Mouse (Mus musculus) hindbrain, embryonic 13.5 days (tissue): ENCODE results near the gene Srgap3. TPM values are rescaled to one million over a fixed set of nuclear protein-coding genes. Genes with fewer than 3 reads are reported as not detected.
"Not testable (repeated sequence)": the region's sequence is repeated elsewhere in the genome, so short reads cannot be mapped to it uniquely, and the experiment has no call there.

Experiments used
- ATAC-seq: fragments of 200-750 bp; cut with Nextera tagmentation; 2 replicates; pipeline ENCODE4 v1.8.0; 2017; ENCODE audit warnings: moderate TSS enrichment; ENCODE audit not compliant: low FRiP score
- H3K27ac ChIP-seq: fragments of 300-500 bp; sonication (generic); 2 replicates; pipeline ENCODE4 v1.5.1; 2015; ENCODE audit warnings: inconsistent platforms, mild to moderate bottlenecking, moderate library complexity
- H3K27me3 ChIP-seq: fragments of 300-500 bp; sonication (generic); 2 replicates; pipeline ENCODE4 v1.6.1; 2015; ENCODE audit warnings: mild to moderate bottlenecking, inconsistent platforms
- H3K36me3 ChIP-seq: fragments of 300-500 bp; sonication (generic); 2 replicates; pipeline ENCODE4 v1.6.1; 2015; ENCODE audit warnings: mild to moderate bottlenecking, inconsistent platforms
- H3K4me1 ChIP-seq: fragments of 300-500 bp; sonication (generic); replicated peaks from 2 replicates; pipeline ENCODE4 v1.6.1; 2015; ENCODE audit warnings: inconsistent platforms
- H3K4me2 ChIP-seq: fragments of 300-500 bp; sonication (generic); 2 replicates; pipeline ENCODE4 v1.6.1; 2015; ENCODE audit warnings: inconsistent platforms, mild to moderate bottlenecking, moderate library complexity
- H3K4me3 ChIP-seq: fragments of 300-500 bp; sonication (generic); 2 replicates; pipeline ENCODE4 v1.5.1; 2015; ENCODE audit warnings: mild to moderate bottlenecking, inconsistent platforms
- H3K9ac ChIP-seq: fragments of 300-500 bp; sonication (generic); 2 replicates; pipeline ENCODE4 v1.6.1; 2015; ENCODE audit warnings: mild to moderate bottlenecking, inconsistent platforms
- H3K9me3 ChIP-seq: fragments of 300-500 bp; sonication (generic); 2 replicates; pipeline ENCODE4 v1.6.1; 2016; ENCODE audit warnings: inconsistent platforms
- WGBS: fragments of 180-500 bp; shearing (Covaris S2); methylation state at CpG from one replicate; pipeline ENCODE4 v1.1.7; 2015; 5-methylcytosine and 5-hydroxymethylcytosine counted together
- polyA plus RNA-seq: library from polyadenylated mRNA; unstranded; fragments of >200 nt; fragmentation: Nextera tagmentation; extraction: Ambion mirVana; gene quantifications from 2 replicates; pipeline ENCODE4 v1.2.1, GENCODE M21; 2015

The Srgap3 gene
- polyA plus RNA-seq, 1 experiment from 2014 or later, result 37.5 TPM

GRCm38 (mm10) chr6:112717168-112717567 lies 229.9 kb downstream of the Srgap3 start:
- H3K4me2 ChIP-seq, result no peak overlapping the region
- no peak overlapping the region for H3K27ac ChIP-seq
- H3K36me3 ChIP-seq, result peaks cover 24% of the 10 kb centered on the region
- no peaks in the 10 kb centered on the region for H3K27me3 ChIP-seq
- H3K4me1 ChIP-seq, result peaks cover 9% of the 10 kb centered on the region
- WGBS, result 63% methylated on average over 5 of the region's 5 CpGs
- no peak overlapping the region for H3K9ac ChIP-seq
- no peaks in the 10 kb centered on the region for H3K9me3 ChIP-seq
- ATAC-seq, result no peak
- no peak overlapping the region for H3K4me3 ChIP-seq

DNA sequence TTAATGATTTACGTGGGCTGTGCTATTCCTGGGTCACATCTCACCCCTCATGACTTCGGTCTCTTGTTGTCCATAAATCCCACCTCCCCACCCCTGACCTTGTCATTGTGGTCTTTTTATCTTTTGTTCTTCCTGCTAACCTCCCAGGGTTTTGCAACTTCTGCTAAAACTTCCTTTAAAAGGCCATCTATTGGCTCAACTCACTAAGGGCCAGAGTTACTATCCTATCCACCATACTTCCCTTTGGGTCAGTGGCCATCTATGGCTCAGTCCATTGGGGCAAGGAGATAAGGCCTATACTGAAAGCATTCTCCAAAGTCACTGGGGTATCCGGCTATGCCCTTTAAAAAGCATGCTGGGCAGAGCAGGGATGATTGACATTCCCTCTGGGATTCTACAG lies 233.1 kb downstream of the Srgap3 start:
- ATAC-seq, result no peak
- H3K27me3 ChIP-seq, result no peaks in the 10 kb centered on the region
- H3K27ac ChIP-seq, result no peak overlapping the region
- no peak overlapping the region for H3K4me2 ChIP-seq
- no peaks in the 10 kb centered on the region for H3K4me1 ChIP-seq
- H3K9me3 ChIP-seq, result no peaks in the 10 kb centered on the region
- WGBS, result 77% methylated on average over 3 of the region's 3 CpGs
- H3K9ac ChIP-seq, result no peak overlapping the region
- no peak overlapping the region for H3K4me3 ChIP-seq
- H3K36me3 ChIP-seq, result peaks cover 4% of the 10 kb centered on the region; the same call in 1 of the 2 replicates

GRCm38 (mm10) chr6:112702296-112702695 lies 244.8 kb downstream of the Srgap3 start:
- not testable (repeated sequence) for H3K9me3 ChIP-seq, H3K27ac ChIP-seq, H3K27me3 ChIP-seq, H3K4me2 ChIP-seq, H3K4me1 ChIP-seq, H3K9ac ChIP-seq, ATAC-seq, H3K36me3 ChIP-seq, H3K4me3 ChIP-seq
- WGBS, result 91% methylated on average over 4 of the region's 4 CpGs

DNA sequence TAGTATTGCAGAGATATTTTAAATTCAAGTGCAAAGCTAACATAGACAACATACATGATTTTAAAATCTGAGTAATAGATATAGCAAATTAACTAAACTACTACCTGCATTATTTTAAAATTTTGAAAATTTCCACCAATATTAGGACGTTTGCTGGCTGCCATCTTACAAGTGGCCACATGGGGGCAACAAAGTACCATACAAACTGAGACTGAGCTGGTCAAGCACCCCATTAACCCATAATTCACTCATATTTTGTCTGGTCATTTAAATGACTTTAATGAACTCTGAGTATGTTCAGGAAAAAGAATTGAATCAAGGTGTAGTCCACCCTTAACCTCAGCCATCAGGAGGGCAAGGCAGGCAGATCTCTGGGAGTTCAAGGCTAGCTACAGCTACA lies 246.7 kb downstream of the Srgap3 start:
- WGBS, result 0% methylated on average over 1 of the region's 1 CpGs
- no peak overlapping the region for H3K9ac ChIP-seq
- no peaks in the 10 kb centered on the region for H3K27me3 ChIP-seq
- no peak overlapping the region for H3K4me3 ChIP-seq
- H3K4me1 ChIP-seq, result peaks cover 7% of the 10 kb centered on the region
- no peak overlapping the region for H3K27ac ChIP-seq
- no peak overlapping the region for H3K4me2 ChIP-seq
- ATAC-seq, result no peak
- no peaks in the 10 kb centered on the region for H3K9me3 ChIP-seq
- no peaks in the 10 kb centered on the region for H3K36me3 ChIP-seq

- no peak overlapping the region for H3K27ac ChIP-seq
Measured at GRCm38 (mm10) chr6:112699115-112699514, 248.0 kb downstream of the Srgap3 start.

GRCm38 (mm10) chr6:112696056-112696950 lies 250.8 kb downstream of the Srgap3 start, which contains the start of gene Rad18:
Gene Rad18, minus strand, starts transcription at chr6:112696686.
- Histone ChIP-seq H3K9me3 (no peaks in the 10 kb centered on the region), H3K9ac (peak within 1 kb of the TSS; percentile 76), H3K4me1 (peaks cover 7% of the 10 kb centered on the region), H3K27ac (no peak within 1 kb of the TSS), H3K4me3 (peak within 1 kb of the TSS; percentile 67), H3K4me2 (peak within 1 kb of the TSS; percentile 84), H3K36me3 (no peaks in the 10 kb centered on the region), H3K27me3 (no peaks in the 10 kb centered on the region)
- ATAC-seq, result peak; percentile 95
- under 1% methylated on average over 77 of the region's 77 CpGs for WGBS

More at GRCm38 (mm10) chr6:112699115-112699514, 248.0 kb downstream of the Srgap3 start:
- peaks cover 7% of the 10 kb centered on the region for H3K4me1 ChIP-seq
- WGBS, result 74% methylated on average over 1 of the region's 1 CpGs
- no peaks in the 10 kb centered on the region for H3K9me3 ChIP-seq
- H3K4me2 ChIP-seq, result no peak overlapping the region
- H3K36me3 ChIP-seq, result no peaks in the 10 kb centered on the region
- no peak for ATAC-seq
- H3K27me3 ChIP-seq, result no peaks in the 10 kb centered on the region
- no peak overlapping the region for H3K9ac ChIP-seq
- H3K4me3 ChIP-seq, result no peak overlapping the region

GRCm38 (mm10) chr6:112694492-112694891 lies 252.6 kb downstream of the Srgap3 start:
- Histone ChIP-seq H3K4me1 (peaks cover 7% of the 10 kb centered on the region), H3K4me2 (no peak overlapping the region), H3K27ac (no peak overlapping the region), H3K9ac (no peak overlapping the region), H3K36me3 (no peaks in the 10 kb centered on the region), H3K9me3 (no peaks in the 10 kb centered on the region), H3K4me3 (no peak overlapping the region), H3K27me3 (no peaks in the 10 kb centered on the region)
- ATAC-seq, result no peak
- WGBS, result 95% methylated on average over 5 of the region's 5 CpGs

- WGBS, result 100% methylated on average over 1 of the region's 1 CpGs
Measured at GRCm38 (mm10) chr6:112691523-112691922, 255.5 kb downstream of the Srgap3 start.

GRCm38 (mm10) chr6:112688033-112688432 lies 259.0 kb downstream of the Srgap3 start:
- H3K27me3 ChIP-seq, result no peaks in the 10 kb centered on the region
- H3K9ac ChIP-seq, result no peak overlapping the region

More at GRCm38 (mm10) chr6:112691523-112691922, 255.5 kb downstream of the Srgap3 start:
- H3K9me3 ChIP-seq, result no peaks in the 10 kb centered on the region
- H3K4me2 ChIP-seq, result no peak overlapping the region
- no peak for ATAC-seq
- H3K4me1 ChIP-seq, result peaks cover 7% of the 10 kb centered on the region
- H3K9ac ChIP-seq, result no peak overlapping the region
- H3K4me3 ChIP-seq, result no peak overlapping the region
- no peaks in the 10 kb centered on the region for H3K36me3 ChIP-seq
- H3K27ac ChIP-seq, result no peak overlapping the region
- no peaks in the 10 kb centered on the region for H3K27me3 ChIP-seq

DNA sequence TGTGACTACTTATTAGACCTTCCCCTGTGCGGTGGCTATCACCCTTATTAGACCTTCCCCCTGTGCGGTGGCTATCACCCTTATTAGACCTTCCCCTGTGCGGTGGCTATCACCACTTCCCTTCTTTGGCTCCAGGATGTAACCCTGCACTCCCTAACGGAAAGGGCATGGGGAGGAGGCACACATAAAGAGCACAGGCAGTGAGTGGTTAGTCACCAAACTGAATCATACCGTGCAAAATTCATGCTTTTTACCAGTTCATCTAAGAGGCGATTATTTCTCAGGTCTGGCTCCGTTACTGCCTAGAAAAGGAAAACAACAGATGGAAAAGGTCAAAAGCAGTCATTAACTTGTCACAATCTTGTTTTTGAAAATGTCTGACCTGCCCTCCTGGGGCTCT lies 260.6 kb downstream of the Srgap3 start:
- H3K4me2 ChIP-seq, result no peak overlapping the region
- no peak overlapping the region for H3K27ac ChIP-seq
- no peaks in the 10 kb centered on the region for H3K4me1 ChIP-seq
- no peaks in the 10 kb centered on the region for H3K9me3 ChIP-seq
- H3K9ac ChIP-seq, result no peak overlapping the region
- WGBS, result 87% methylated on average over 7 of the region's 7 CpGs
- no peaks in the 10 kb centered on the region for H3K27me3 ChIP-seq
- ATAC-seq, result no peak
- no peak overlapping the region for H3K4me3 ChIP-seq
- H3K36me3 ChIP-seq, result no peaks in the 10 kb centered on the region

More at GRCm38 (mm10) chr6:112688033-112688432, 259.0 kb downstream of the Srgap3 start:
- Histone ChIP-seq H3K4me3 (no peak overlapping the region), H3K4me1 (no peaks in the 10 kb centered on the region), H3K27ac (no peak overlapping the region), H3K4me2 (no peak overlapping the region), H3K9me3 (no peaks in the 10 kb centered on the region), H3K36me3 (no peaks in the 10 kb centered on the region)
- no peak for ATAC-seq
- WGBS, result 96% methylated on average over 3 of the region's 3 CpGs

DNA sequence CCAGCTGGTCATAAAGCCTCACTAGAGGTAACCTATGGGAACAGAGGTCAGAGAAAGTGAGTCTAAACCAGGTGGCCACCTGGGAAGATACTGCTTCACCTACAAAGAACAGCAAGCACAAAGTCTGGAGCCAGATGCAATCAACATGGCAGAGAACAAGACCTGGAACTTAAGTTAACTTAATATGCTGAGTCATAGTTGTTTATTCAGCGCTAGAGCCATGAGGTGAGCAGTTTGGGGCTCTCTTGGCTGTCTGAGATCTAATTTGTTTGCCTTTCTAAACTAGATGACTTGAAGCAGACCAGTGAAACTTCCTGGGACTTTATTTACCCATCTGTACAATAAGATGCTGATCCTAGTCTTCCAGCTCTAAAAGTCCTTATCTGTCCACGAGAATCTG lies 263.0 kb downstream of the Srgap3 start:
- ATAC-seq, result no peak

More for the DNA sequence above, 263.0 kb downstream of the Srgap3 start:
- Histone ChIP-seq H3K4me2 (no peak overlapping the region), H3K9me3 (no peaks in the 10 kb centered on the region), H3K4me1 (no peaks in the 10 kb centered on the region), H3K4me3 (no peak overlapping the region), H3K27ac (no peak overlapping the region), H3K36me3 (no peaks in the 10 kb centered on the region; the same call in 1 of the 2 replicates), H3K27me3 (no peaks in the 10 kb centered on the region), H3K9ac (no peak overlapping the region)
- 91% methylated on average over 2 of the region's 2 CpGs for WGBS
